In the genomic region with DNA sequence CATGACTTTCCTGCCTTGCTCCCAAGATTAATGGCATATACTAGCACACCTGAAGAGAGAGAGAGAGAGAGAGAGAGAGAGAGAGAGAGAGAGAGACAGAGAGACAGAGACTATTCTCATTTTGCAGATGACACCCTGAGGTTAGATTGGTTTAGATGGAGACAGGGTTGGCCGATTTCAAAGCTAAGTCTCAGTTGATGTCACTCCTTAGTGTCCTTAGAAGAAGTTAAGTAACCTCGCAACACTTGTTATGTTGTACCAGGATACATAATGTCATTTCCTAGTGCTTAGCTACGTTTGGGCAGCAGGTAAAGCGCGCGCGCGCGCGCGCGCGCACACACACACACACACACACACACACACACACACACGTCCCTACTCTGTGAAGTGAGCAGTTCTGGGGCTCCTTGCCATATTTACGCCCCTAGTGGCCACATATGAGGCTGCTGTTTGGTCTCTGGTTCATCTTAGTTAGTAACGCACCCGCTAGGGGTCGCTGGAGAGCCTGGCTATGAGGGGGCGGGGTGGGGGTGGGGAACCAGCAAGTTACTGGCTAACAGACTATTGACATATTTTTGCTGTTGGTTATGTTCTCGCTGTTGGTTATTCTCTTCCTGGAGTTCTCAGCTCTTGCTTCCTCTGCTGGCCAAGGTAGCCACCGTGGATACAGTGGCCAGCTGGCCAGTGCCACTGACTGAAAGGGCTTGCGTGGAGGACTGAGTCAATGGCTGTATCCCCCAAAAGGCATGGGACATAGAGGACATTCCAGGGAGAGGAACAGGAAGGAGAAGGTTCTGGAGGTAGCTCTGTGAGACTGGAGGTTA, we compare ENCODE assay signal across 8 mouse cellular contexts. TPM values are rescaled to one million over a fixed set of nuclear protein-coding genes. Genes with fewer than 3 reads are reported as not detected.
A peak's percentile ranks its signal among the peaks of the same experiment; 100 is the strongest.
DNase-seq lines count a peak whose midpoint lies in the region; ATAC-seq and TF ChIP-seq lines count a peak whose summit lies in the region.

No protein-coding gene starts in this region.

- no peak overlapping the region for H3K4me3 ChIP-seq in bone marrow, adult 2 months (replicated peaks; ENCODE audit: control insufficient read depth, low read depth, low read length)
- no peak overlapping the region for H3K4me3 ChIP-seq in embryonic facial prominence, embryonic 14.5 days (ENCODE audit: low read depth, low read length)
- H3K4me3 ChIP-seq in limb, embryonic 13.5 days: no peak overlapping the region
- H3K4me3 ChIP-seq in midbrain, embryonic 16.5 days (ENCODE audit: low read depth, low read length): no peak overlapping the region
- H3K4me3 ChIP-seq in spleen, adult 2 months (ENCODE audit: extremely low read depth, insufficient read depth, insufficient read length): no peak overlapping the region

- peak; percentile 92 for ATAC-seq in embryonic facial prominence, embryonic 14.5 days (ENCODE audit: low read depth)
- peak; percentile 77 for ATAC-seq in limb, embryonic 13.5 days (ENCODE audit: low FRiP score, low read depth)
- ATAC-seq in midbrain, embryonic 16.5 days: peak; percentile 62; the same call in 1 of the 2 replicates

- no peak for TF ChIP-seq POLR2A in bone marrow, adult 2 months (IDR thresholded peaks at IDR 0.05; ENCODE audit: borderline replicate concordance, control insufficient read depth, low read depth, low read length)
- no peak for TF ChIP-seq POLR2A in spleen, adult 2 months (IDR thresholded peaks at IDR 0.05; ENCODE audit: low read depth, low read length)

- H3K27me3 ChIP-seq in embryonic facial prominence, embryonic 14.5 days (replicated peaks; ENCODE audit: control insufficient read depth, insufficient read depth, low read length): no peaks in the 10 kb centered on the region
- no peaks in the 10 kb centered on the region for H3K27me3 ChIP-seq in limb, embryonic 13.5 days
- H3K27me3 ChIP-seq in midbrain, embryonic 16.5 days (ENCODE audit: control insufficient read depth, insufficient read depth, low read depth, low read length): no peaks in the 10 kb centered on the region
- no peaks in the 10 kb centered on the region for H3K27me3 ChIP-seq in spleen, adult 2 months (ENCODE audit: control insufficient read depth, insufficient read depth, low read length)

- H3K9me3 ChIP-seq in embryonic facial prominence, embryonic 14.5 days (ENCODE audit: control insufficient read depth, low read length): no peaks in the 10 kb centered on the region
- no peaks in the 10 kb centered on the region for H3K9me3 ChIP-seq in limb, embryonic 13.5 days
- H3K9me3 ChIP-seq in midbrain, embryonic 16.5 days (replicated peaks; ENCODE audit: control insufficient read depth, low read length, poor library complexity, severe bottlenecking): no peaks in the 10 kb centered on the region

- H3K36me3 ChIP-seq in embryonic facial prominence, embryonic 14.5 days (ENCODE audit: control insufficient read depth, insufficient read depth, low read length): no peaks in the 10 kb centered on the region
- H3K36me3 ChIP-seq in limb, embryonic 13.5 days: no peaks in the 10 kb centered on the region
- no peaks in the 10 kb centered on the region for H3K36me3 ChIP-seq in midbrain, embryonic 16.5 days (ENCODE audit: control insufficient read depth, insufficient read depth, low read length)
- no peaks in the 10 kb centered on the region for H3K36me3 ChIP-seq in spleen, adult 2 months (ENCODE audit: control insufficient read depth, insufficient read depth, low read length)

- 11% methylated on average over 22 of the region's 22 CpGs for WGBS in bone marrow, adult 2 months
- 22% methylated on average over 15 of the region's 22 CpGs for WGBS in embryonic facial prominence, embryonic 14.5 days
- WGBS in limb, embryonic 13.5 days: 16% methylated on average over 22 of the region's 22 CpGs
- WGBS in midbrain, embryonic 16.5 days: 20% methylated on average over 22 of the region's 22 CpGs
- WGBS in spleen, adult 2 months: 14% methylated on average over 22 of the region's 22 CpGs

- no peak overlapping the region for H3K9ac ChIP-seq in embryonic facial prominence, embryonic 14.5 days (ENCODE audit: low read depth, low read length)
- no peak overlapping the region for H3K9ac ChIP-seq in limb, embryonic 13.5 days
- no peak overlapping the region for H3K9ac ChIP-seq in midbrain, embryonic 16.5 days (ENCODE audit: low read depth, low read length)

- DNase-seq in A20 (ENCODE audit: low read depth, low spot score): peak; percentile 94
- peak; percentile 91 for DNase-seq in embryonic facial prominence, embryonic 14.5 days (ENCODE audit: low spot score)
- peak; percentile 88 for DNase-seq in heart, adult 8-10 months (ENCODE audit: low spot score)
- peak; percentile 84 to 92 for DNase-seq in kidney, adult 8-10 months
- peak; percentile 81 to 90 for DNase-seq in spleen, adult 2 months (ENCODE audit: low read depth in 1 of 2, low spot score in 2 of 2)

- H3K4me2 ChIP-seq in embryonic facial prominence, embryonic 14.5 days (ENCODE audit: low read depth, low read length): peak overlapping the region; percentile 32; the same call in 1 of the 2 replicates
- H3K4me2 ChIP-seq in limb, embryonic 13.5 days (replicated peaks): peak overlapping the region; percentile 31; the same call in 1 of the 2 replicates
- H3K4me2 ChIP-seq in midbrain, embryonic 16.5 days (ENCODE audit: low read length): no peak overlapping the region

- no peak overlapping the region for H3K27ac ChIP-seq in bone marrow, adult 2 months (ENCODE audit: control insufficient read depth, insufficient read depth, low read depth, low read length, poor library complexity)
- no peak overlapping the region for H3K27ac ChIP-seq in embryonic facial prominence, embryonic 14.5 days (replicated peaks; ENCODE audit: low read depth, low read length)
- H3K27ac ChIP-seq in limb, embryonic 13.5 days: no peak overlapping the region
- H3K27ac ChIP-seq in midbrain, embryonic 16.5 days (ENCODE audit: low read length): no peak overlapping the region
- H3K27ac ChIP-seq in spleen, adult 2 months (ENCODE audit: insufficient read depth, low read length): no peak overlapping the region

- no peaks in the 10 kb centered on the region for H3K4me1 ChIP-seq in bone marrow, adult 2 months (ENCODE audit: control insufficient read depth, insufficient read depth, low read length)
- no peaks in the 10 kb centered on the region for H3K4me1 ChIP-seq in embryonic facial prominence, embryonic 14.5 days (ENCODE audit: control insufficient read depth, insufficient read depth, low read length)
- no peaks in the 10 kb centered on the region for H3K4me1 ChIP-seq in limb, embryonic 13.5 days
- no peaks in the 10 kb centered on the region for H3K4me1 ChIP-seq in midbrain, embryonic 16.5 days (ENCODE audit: control insufficient read depth, insufficient read depth, low read length)
- H3K4me1 ChIP-seq in spleen, adult 2 months (ENCODE audit: control insufficient read depth, insufficient read depth, insufficient read length): no peaks in the 10 kb centered on the region

- peak; percentile 78 for TF ChIP-seq CTCF in bone marrow, adult 2 months (IDR thresholded peaks at IDR 0.05; ENCODE audit: control insufficient read depth, insufficient read depth, low read length)
- peak; percentile 93; the same call in 1 of the 2 replicates for TF ChIP-seq CTCF in spleen, adult 2 months (IDR thresholded peaks at IDR 0.05; ENCODE audit: extremely low read depth, insufficient read depth, insufficient read length, insufficient replicate concordance)

RNA-seq across cellular contexts. Expression of a gene that starts 26.4 kb away (rescaled TPM):
- polyA plus RNA-seq in bone marrow, adult 2 months (2011; ENCODE audit: insufficient read depth, insufficient read length, low replicate concordance, missing spikeins): 2.5 and 2.6 TPM in 2 replicates
- 8.1 and 8.2 TPM in 2 replicates for polyA plus RNA-seq in embryonic facial prominence, embryonic 14.5 days (2014; fragmentation: Nextera tagmentation; extraction: Ambion mirVana)
- total RNA-seq in heart, adult 8-10 months (2022): 10 to 100 TPM; 24.1 to 44.1 (median 34.9) TPM
- 13.8 and 14.0 TPM in 2 replicates for polyA plus RNA-seq in limb, embryonic 13.5 days (2015; fragmentation: Nextera tagmentation; extraction: Ambion mirVana)
- polyA plus RNA-seq in midbrain, embryonic 16.5 days (2015; fragmentation: Nextera tagmentation; extraction: Ambion mirVana): 23.5 and 25.7 TPM in 2 replicates
- 2.4 and 2.9 TPM in 2 replicates for polyA plus RNA-seq in spleen, adult 2 months (2012; rRNA removed)

RNA-seq across cellular contexts. Expression of a gene that starts 30.4 kb away (rescaled TPM):
- polyA plus RNA-seq in bone marrow, adult 2 months (2011; ENCODE audit: insufficient read depth, insufficient read length, low replicate concordance, missing spikeins): 0.90 and 1.4 TPM in 2 replicates
- 1.0 and 1.6 TPM in 2 replicates for polyA plus RNA-seq in embryonic facial prominence, embryonic 14.5 days (2014; fragmentation: Nextera tagmentation; extraction: Ambion mirVana)
- total RNA-seq in heart, adult 8-10 months (2022): 1 to 10 TPM; 2.6 to 4.4 (median 3.2) TPM
- polyA plus RNA-seq in limb, embryonic 13.5 days (2015; fragmentation: Nextera tagmentation; extraction: Ambion mirVana): 0.83 and 0.93 TPM in 2 replicates
- polyA plus RNA-seq in midbrain, embryonic 16.5 days (2015; fragmentation: Nextera tagmentation; extraction: Ambion mirVana): 3.5 and 4.6 TPM in 2 replicates
- polyA plus RNA-seq in spleen, adult 2 months (2012; rRNA removed): 1.4 and 1.9 TPM in 2 replicates

RNA-seq across cellular contexts. Expression of a gene that starts 30.4 kb away (rescaled TPM):
- polyA plus RNA-seq in bone marrow, adult 2 months (2011; ENCODE audit: insufficient read depth, insufficient read length, low replicate concordance, missing spikeins): 20.9 and 36.7 TPM in 2 replicates
- polyA plus RNA-seq in embryonic facial prominence, embryonic 14.5 days (2014; fragmentation: Nextera tagmentation; extraction: Ambion mirVana): 89.0 and 100 TPM in 2 replicates
- total RNA-seq in heart, adult 8-10 months (2022): 10 to 100 TPM; 28.5 to 32.0 (median 29.9) TPM
- 116 and 122 TPM in 2 replicates for polyA plus RNA-seq in limb, embryonic 13.5 days (2015; fragmentation: Nextera tagmentation; extraction: Ambion mirVana)
- polyA plus RNA-seq in midbrain, embryonic 16.5 days (2015; fragmentation: Nextera tagmentation; extraction: Ambion mirVana): 106 and 110 TPM in 2 replicates
- 4.1 and 6.6 TPM in 2 replicates for polyA plus RNA-seq in spleen, adult 2 months (2012; rRNA removed)

RNA-seq across cellular contexts. Expression of a gene that starts 55.1 kb away (rescaled TPM):
- polyA plus RNA-seq in bone marrow, adult 2 months (2011; ENCODE audit: insufficient read depth, insufficient read length, low replicate concordance, missing spikeins): not detected in 2 replicates
- 0.53 and 0.62 TPM in 2 replicates for polyA plus RNA-seq in embryonic facial prominence, embryonic 14.5 days (2014; fragmentation: Nextera tagmentation; extraction: Ambion mirVana)
- not detected for total RNA-seq in heart, adult 8-10 months (2022)
- polyA plus RNA-seq in limb, embryonic 13.5 days (2015; fragmentation: Nextera tagmentation; extraction: Ambion mirVana): 0.29 and 0.45 TPM in 2 replicates
- polyA plus RNA-seq in midbrain, embryonic 16.5 days (2015; fragmentation: Nextera tagmentation; extraction: Ambion mirVana): 0.70 and 0.81 TPM in 2 replicates
- 0.23 and 0.25 TPM in 2 replicates for polyA plus RNA-seq in spleen, adult 2 months (2012; rRNA removed)

RNA-seq across cellular contexts. Expression of a gene that starts 59.4 kb away (rescaled TPM):
- polyA plus RNA-seq in bone marrow, adult 2 months (2011; ENCODE audit: insufficient read depth, insufficient read length, low replicate concordance, missing spikeins): 4.0 TPM in 1 of 2 replicates, not detected in the other
- polyA plus RNA-seq in embryonic facial prominence, embryonic 14.5 days (2014; fragmentation: Nextera tagmentation; extraction: Ambion mirVana): 1.9 and 2.1 TPM in 2 replicates
- total RNA-seq in heart, adult 8-10 months (2022): 1 to 10 TPM; 3.7 to 8.2 (median 6.5) TPM
- 0.22 TPM in 1 of 2 replicates, not detected in the other for polyA plus RNA-seq in limb, embryonic 13.5 days (2015; fragmentation: Nextera tagmentation; extraction: Ambion mirVana)
- not detected in 2 replicates for polyA plus RNA-seq in midbrain, embryonic 16.5 days (2015; fragmentation: Nextera tagmentation; extraction: Ambion mirVana)
- 0.29 TPM in 1 of 2 replicates, not detected in the other for polyA plus RNA-seq in spleen, adult 2 months (2012; rRNA removed)
